Mouse (Mus musculus) embryonic facial prominence, embryonic 15.5 days (tissue): ENCODE measurements at regions not wholly inside any gene's neighbourhood (a gene's known extent, or its start where the extent isn't known, plus 50 kb on each side); places are given as distances from the start of the nearest gene placed in this dataset.

ENCODE experiments used
- ATAC-seq: fragments of 200-750 bp; cut with Nextera tagmentation; 2 replicates; pipeline ENCODE4 v1.8.0; 2017; ENCODE audit warnings: low read depth, moderate TSS enrichment; ENCODE audit not compliant: insufficient number of reproducible peaks, low FRiP score, low TSS enrichment
- H3K27ac ChIP-seq: fragments of 300-500 bp; sonication (generic); replicated peaks from 2 replicates; pipeline ENCODE4 v1.5.1; 2015; ENCODE audit warnings: mild to moderate bottlenecking, inconsistent platforms
- H3K27me3 ChIP-seq: fragments of 300-500 bp; sonication (generic); 2 replicates; pipeline ENCODE4 v1.6.1; 2015; ENCODE audit warnings: inconsistent platforms
- H3K36me3 ChIP-seq: fragments of 300-500 bp; sonication (generic); 2 replicates; pipeline ENCODE4 v1.6.1; 2015; ENCODE audit warnings: mild to moderate bottlenecking, inconsistent platforms
- H3K4me1 ChIP-seq: fragments of 300-500 bp; sonication (generic); 2 replicates; pipeline ENCODE4 v1.6.1; 2015; ENCODE audit warnings: inconsistent platforms
- H3K4me2 ChIP-seq: fragments of 300-500 bp; sonication (generic); replicated peaks from 2 replicates; pipeline ENCODE4 v1.6.1; 2015; ENCODE audit warnings: mild to moderate bottlenecking, inconsistent platforms
- H3K4me3 ChIP-seq: fragments of 300-500 bp; sonication (generic); replicated peaks from 2 replicates; pipeline ENCODE4 v1.5.1; 2015; ENCODE audit warnings: mild to moderate bottlenecking, inconsistent platforms
- H3K9ac ChIP-seq: fragments of 300-500 bp; sonication (generic); 2 replicates; pipeline ENCODE4 v1.6.1; 2015; ENCODE audit warnings: inconsistent platforms
- H3K9me3 ChIP-seq: fragments of 300-500 bp; sonication (generic); replicated peaks from 2 replicates; pipeline ENCODE4 v1.6.1; 2016; ENCODE audit warnings: inconsistent platforms
- WGBS: fragments of 180-500 bp; shearing (Covaris S2); methylation state at CpG from one replicate; pipeline ENCODE4 v1.1.7; 2015; 5-methylcytosine and 5-hydroxymethylcytosine counted together

DNA sequence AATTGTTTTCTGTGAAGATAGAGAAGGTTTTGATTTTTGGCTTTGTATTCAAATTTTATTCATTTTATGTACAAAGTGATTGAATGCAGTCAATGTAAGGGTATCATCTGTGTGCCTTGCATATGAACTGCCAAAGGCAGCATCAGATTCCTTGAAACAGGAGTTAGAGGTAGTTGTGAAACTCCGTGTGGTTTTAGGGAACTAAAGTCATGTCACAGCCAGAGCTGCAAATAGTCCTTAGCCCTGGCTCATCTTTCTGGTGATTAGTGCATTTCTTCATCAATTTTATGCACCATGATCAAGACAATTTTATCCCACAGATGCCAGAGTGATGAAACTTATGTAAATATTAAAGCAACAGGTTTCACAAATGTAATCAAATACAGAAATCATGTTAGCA lies 534.4 kb downstream of the Flrt2 start:
- Histone ChIP-seq H3K9ac (no peak overlapping the region), H3K4me3 (no peak overlapping the region), H3K36me3 (no peaks in the 10 kb centered on the region), H3K4me1 (no peaks in the 10 kb centered on the region), H3K27ac (no peak overlapping the region), H3K27me3 (no peaks in the 10 kb centered on the region), H3K9me3 (no peaks in the 10 kb centered on the region), H3K4me2 (no peak overlapping the region)
- 54% methylated on average over 1 of the region's 1 CpGs for WGBS
- ATAC-seq, result no peak

- Histone ChIP-seq H3K4me3 (no peak overlapping the region), H3K36me3 (no peaks in the 10 kb centered on the region), H3K27ac (no peak overlapping the region), H3K4me1 (no peaks in the 10 kb centered on the region), H3K27me3 (no peaks in the 10 kb centered on the region), H3K9ac (no peak overlapping the region), H3K9me3 (no peaks in the 10 kb centered on the region), H3K4me2 (no peak overlapping the region)
- no peak for ATAC-seq
- 90% methylated on average over 3 of the region's 3 CpGs for WGBS
These were observed 536.7 kb downstream of the Flrt2 start for GRCm38 (mm10) chr12:96228714-96229113.

DNA sequence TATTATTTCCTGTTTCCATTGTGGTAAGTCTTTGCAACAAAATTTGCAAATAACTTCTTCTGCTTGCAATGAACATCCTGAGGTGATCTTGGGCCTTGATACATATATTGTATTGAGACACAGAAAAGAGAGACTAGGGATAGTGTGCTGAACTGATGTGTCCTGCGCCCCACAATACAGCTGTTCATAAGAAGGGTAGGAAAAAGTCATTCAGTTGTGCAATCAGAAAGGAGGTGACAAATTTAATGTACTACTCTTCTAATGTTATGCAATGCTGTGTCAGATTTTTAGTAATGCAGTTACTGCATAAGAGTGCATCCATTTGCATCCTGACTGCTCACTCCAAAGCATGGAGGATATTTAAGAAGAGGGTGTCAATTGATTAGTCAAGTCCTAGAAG lies 543.5 kb downstream of the Flrt2 start:
- H3K4me1 ChIP-seq, result no peaks in the 10 kb centered on the region
- no peak overlapping the region for H3K9ac ChIP-seq
- no peaks in the 10 kb centered on the region for H3K27me3 ChIP-seq
- ATAC-seq, result no peak
- no peaks in the 10 kb centered on the region for H3K36me3 ChIP-seq
- no peak overlapping the region for H3K27ac ChIP-seq
- no peaks in the 10 kb centered on the region for H3K9me3 ChIP-seq
- WGBS, result 81% methylated on average over 1 of the region's 1 CpGs
- H3K4me2 ChIP-seq, result no peak overlapping the region
- no peak overlapping the region for H3K4me3 ChIP-seq

- WGBS, result 67% methylated on average over 3 of the region's 3 CpGs
- Histone ChIP-seq H3K27me3 (no peaks in the 10 kb centered on the region), H3K4me1 (no peaks in the 10 kb centered on the region), H3K9me3 (no peaks in the 10 kb centered on the region), H3K4me2 (no peak overlapping the region), H3K36me3 (no peaks in the 10 kb centered on the region), H3K9ac (no peak overlapping the region), H3K27ac (no peak overlapping the region), H3K4me3 (no peak overlapping the region)
- no peak for ATAC-seq
These were observed 544.0 kb downstream of the Flrt2 start for GRCm38 (mm10) chr12:96235996-96236525.

DNA sequence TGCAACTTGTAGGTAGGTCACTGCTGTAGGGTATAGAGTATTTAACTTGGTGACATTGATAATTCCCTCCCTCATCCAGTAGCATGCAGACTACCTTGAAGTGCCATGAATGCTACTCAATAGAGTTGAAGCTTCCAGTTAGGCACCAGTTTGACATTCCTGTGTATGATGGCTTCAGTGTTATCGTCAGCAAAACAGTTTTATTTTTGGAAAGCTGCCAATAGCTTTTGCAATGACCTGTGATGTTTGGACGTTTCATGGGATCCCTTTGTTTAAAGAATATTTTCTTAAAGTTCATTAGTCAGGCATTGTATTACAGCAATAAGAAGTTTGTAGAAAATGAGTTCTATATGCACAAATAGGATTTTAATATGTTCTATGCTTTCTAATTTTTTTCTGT lies 547.6 kb downstream of the Flrt2 start:
- no peak overlapping the region for H3K4me2 ChIP-seq
- ATAC-seq, result no peak
- no peaks in the 10 kb centered on the region for H3K27me3 ChIP-seq
- no peaks in the 10 kb centered on the region for H3K36me3 ChIP-seq
- no peak overlapping the region for H3K9ac ChIP-seq
- H3K4me3 ChIP-seq, result no peak overlapping the region
- WGBS, result 45% methylated on average over 2 of the region's 2 CpGs
- no peaks in the 10 kb centered on the region for H3K4me1 ChIP-seq
- no peak overlapping the region for H3K27ac ChIP-seq
- no peaks in the 10 kb centered on the region for H3K9me3 ChIP-seq

DNA sequence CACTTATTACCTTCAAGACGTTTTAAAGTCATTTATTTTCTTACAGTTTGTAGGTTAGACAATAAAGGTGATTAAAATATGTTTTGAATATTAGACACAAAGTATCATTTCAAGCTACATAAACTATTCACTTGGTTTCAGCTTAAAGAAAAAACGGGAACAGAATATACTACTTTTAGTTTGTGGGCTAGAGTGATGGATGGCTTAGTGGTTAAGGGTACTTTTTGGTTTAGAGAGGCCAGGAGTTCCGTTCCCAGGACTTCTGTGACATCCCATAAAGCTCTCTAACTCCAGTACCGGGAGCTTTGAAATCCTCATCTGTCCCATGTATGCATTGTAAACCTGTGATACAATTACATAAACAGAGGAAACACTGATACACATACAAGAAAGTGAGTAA lies 570.0 kb downstream of the Flrt2 start:
- H3K27ac ChIP-seq, result no peak overlapping the region
- no peak for ATAC-seq
- H3K4me1 ChIP-seq, result no peaks in the 10 kb centered on the region
- H3K27me3 ChIP-seq, result no peaks in the 10 kb centered on the region
- H3K36me3 ChIP-seq, result no peaks in the 10 kb centered on the region
- no peak overlapping the region for H3K4me3 ChIP-seq
- WGBS, result 64% methylated on average over 4 of the region's 4 CpGs
- no peak overlapping the region for H3K9ac ChIP-seq
- no peak overlapping the region for H3K4me2 ChIP-seq
- no peaks in the 10 kb centered on the region for H3K9me3 ChIP-seq

GRCm38 (mm10) chr12:96275894-96276293 lies 583.9 kb downstream of the Flrt2 start:
- no peak for ATAC-seq
- Histone ChIP-seq H3K4me3 (no peak overlapping the region), H3K27ac (no peak overlapping the region), H3K9ac (no peak overlapping the region), H3K27me3 (no peaks in the 10 kb centered on the region), H3K36me3 (no peaks in the 10 kb centered on the region), H3K4me1 (no peaks in the 10 kb centered on the region), H3K4me2 (no peak overlapping the region), H3K9me3 (no peaks in the 10 kb centered on the region)

DNA sequence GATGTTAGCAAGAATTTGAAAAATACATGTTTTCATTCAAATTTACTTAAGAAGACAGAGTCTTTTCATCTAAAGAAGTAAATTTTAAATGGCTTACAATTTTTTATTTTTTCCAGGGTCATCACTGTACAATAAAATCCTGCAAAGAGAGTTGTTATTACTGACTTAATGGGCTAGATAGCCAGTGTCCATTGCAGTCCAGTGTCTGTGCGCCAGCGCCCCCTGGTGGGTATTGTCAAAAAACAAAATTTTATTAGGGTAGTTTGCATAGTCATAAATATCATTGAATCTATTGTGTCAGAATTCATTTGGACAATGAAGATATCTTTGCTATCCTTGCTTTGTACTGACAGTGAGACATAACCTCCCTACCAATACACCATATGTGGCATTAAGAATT lies 619.1 kb downstream of the Flrt2 start:
- Histone ChIP-seq H3K4me2 (no peak overlapping the region), H3K4me1 (no peaks in the 10 kb centered on the region), H3K9ac (no peak overlapping the region), H3K36me3 (no peaks in the 10 kb centered on the region), H3K4me3 (no peak overlapping the region), H3K27me3 (no peaks in the 10 kb centered on the region), H3K9me3 (no peaks in the 10 kb centered on the region), H3K27ac (no peak overlapping the region)
- WGBS, result 3% methylated on average over 2 of the region's 2 CpGs
- ATAC-seq, result no peak

- Histone ChIP-seq H3K4me2 (no peak overlapping the region), H3K36me3 (no peaks in the 10 kb centered on the region), H3K4me1 (no peaks in the 10 kb centered on the region), H3K4me3 (no peak overlapping the region), H3K27ac (no peak overlapping the region), H3K27me3 (no peaks in the 10 kb centered on the region), H3K9me3 (no peaks in the 10 kb centered on the region), H3K9ac (no peak overlapping the region)
- WGBS, result 62% methylated on average over 10 of the region's 10 CpGs
- ATAC-seq, result no peak
These were observed 631.2 kb downstream of the Flrt2 start for GRCm38 (mm10) chr12:96323061-96323786.

GRCm38 (mm10) chr12:96351143-96351542 lies 659.1 kb downstream of the Flrt2 start:
- WGBS, result 75% methylated on average over 3 of the region's 3 CpGs
- Histone ChIP-seq H3K4me1 (no peaks in the 10 kb centered on the region), H3K27me3 (no peaks in the 10 kb centered on the region), H3K9ac (no peak overlapping the region), H3K27ac (no peak overlapping the region), H3K9me3 (no peaks in the 10 kb centered on the region), H3K36me3 (no peaks in the 10 kb centered on the region), H3K4me3 (no peak overlapping the region), H3K4me2 (no peak overlapping the region)
- ATAC-seq, result no peak

GRCm38 (mm10) chr12:96378924-96379323 lies 686.9 kb downstream of the Flrt2 start:
- Histone ChIP-seq H3K27me3 (no peaks in the 10 kb centered on the region), H3K27ac (no peak overlapping the region), H3K9ac (no peak overlapping the region), H3K4me2 (no peak overlapping the region), H3K4me3 (no peak overlapping the region), H3K9me3 (no peaks in the 10 kb centered on the region), H3K4me1 (no peaks in the 10 kb centered on the region), H3K36me3 (no peaks in the 10 kb centered on the region)
- no peak for ATAC-seq
- WGBS, result 46% methylated on average over 3 of the region's 3 CpGs

GRCm38 (mm10) chr12:96419104-96419503 lies 727.1 kb downstream of the Flrt2 start:
- H3K9ac ChIP-seq, result no peak overlapping the region
- WGBS, result 44% methylated on average over 3 of the region's 3 CpGs
- no peaks in the 10 kb centered on the region for H3K4me1 ChIP-seq
- no peaks in the 10 kb centered on the region for H3K36me3 ChIP-seq
- no peaks in the 10 kb centered on the region for H3K27me3 ChIP-seq
- no peak overlapping the region for H3K4me3 ChIP-seq
- H3K27ac ChIP-seq, result no peak overlapping the region
- H3K4me2 ChIP-seq, result no peak overlapping the region
- ATAC-seq, result no peak
- no peaks in the 10 kb centered on the region for H3K9me3 ChIP-seq
